8 mouse cellular contexts compared by ENCODE assay signal in the genomic region with DNA sequence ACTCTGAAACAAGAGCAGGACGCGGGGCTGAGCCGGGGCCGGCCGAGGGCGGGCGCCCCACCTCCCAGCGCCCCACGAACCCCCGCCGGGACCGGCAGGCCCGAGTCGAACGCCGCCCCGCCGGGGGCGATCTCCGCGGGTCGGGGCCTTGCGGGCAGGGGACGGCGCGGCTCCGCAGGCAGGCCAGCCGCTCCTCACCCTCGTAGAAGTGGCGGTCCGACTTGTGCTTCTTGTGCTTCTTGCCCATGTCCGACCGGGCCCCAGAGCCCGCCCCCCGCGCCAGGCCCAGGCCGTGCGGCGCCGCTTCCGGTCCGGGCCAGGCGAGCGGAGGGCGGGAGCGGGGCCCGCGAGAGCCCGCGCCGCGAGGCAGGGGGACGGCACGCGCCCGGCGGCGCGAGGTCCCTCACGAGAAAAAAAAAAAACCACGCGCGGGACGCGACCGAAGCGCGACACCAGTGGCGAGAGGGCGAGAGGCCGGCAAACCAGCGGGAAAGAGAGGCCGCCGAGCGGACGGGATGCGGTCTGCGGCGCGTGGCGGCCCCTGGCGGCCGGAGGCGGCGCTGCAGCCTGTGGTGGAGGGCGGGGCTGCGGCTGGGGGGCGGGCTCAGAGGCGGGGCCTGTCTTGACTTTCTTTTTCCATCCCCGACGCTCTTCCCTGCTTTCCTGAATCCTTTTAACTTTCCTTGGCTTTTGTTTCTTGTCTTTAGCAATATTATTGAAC. TPM values are rescaled to one million over a fixed set of nuclear protein-coding genes. Genes with fewer than 3 reads are reported as not detected.
DNase-seq lines count a peak whose midpoint lies in the region; ATAC-seq lines count a peak whose summit lies in the region.

Gene Brd7, minus strand, starts transcription at position 487 of the 721 bp plus-strand sequence.

- peaks cover 34% of the 10 kb centered on the region for H3K36me3 ChIP-seq in forebrain, embryonic 10.5 days (replicated peaks)
- H3K36me3 ChIP-seq in heart, embryonic 14.5 days (ENCODE audit: control insufficient read depth, insufficient read depth, low read length), result peaks cover 27% of the 10 kb centered on the region
- H3K36me3 ChIP-seq in liver, embryonic 13.5 days, result peaks cover 28% of the 10 kb centered on the region
- H3K36me3 ChIP-seq in stomach, embryonic 14.5 days (ENCODE audit: control insufficient read depth, insufficient read depth, low read length), result peaks cover 23% of the 10 kb centered on the region

- peak within 1 kb of the TSS; percentile 99 for H3K9ac ChIP-seq in heart, embryonic 14.5 days (ENCODE audit: low read length)
- peak within 1 kb of the TSS; percentile 98 for H3K9ac ChIP-seq in liver, embryonic 13.5 days
- peak within 1 kb of the TSS; percentile 95 for H3K9ac ChIP-seq in stomach, embryonic 14.5 days (replicated peaks; ENCODE audit: low read depth, low read length)

- peak within 1 kb of the TSS; percentile 89 for H3K4me3 ChIP-seq in forebrain, embryonic 10.5 days
- H3K4me3 ChIP-seq in heart, embryonic 14.5 days (ENCODE audit: control insufficient read depth in 1 of 2, insufficient read depth in 1 of 2, low read depth in 1 of 2, low read length in 2 of 2), result peak within 1 kb of the TSS; percentile 92 to 99
- peak within 1 kb of the TSS; percentile 97 for H3K4me3 ChIP-seq in liver, embryonic 13.5 days (replicated peaks)
- peak within 1 kb of the TSS; percentile 96 for H3K4me3 ChIP-seq in stomach, embryonic 14.5 days (ENCODE audit: low read depth, low read length)

- peak; percentile 81 for ATAC-seq in CD4-positive, CD25-positive, alpha-beta regulatory T cell, adult 4 months
- ATAC-seq in heart, embryonic 14.5 days (ENCODE audit: insufficient number of reproducible peaks, insufficient read depth, low FRiP score, low read depth), result peak; percentile 85
- ATAC-seq in liver, embryonic 13.5 days (ENCODE audit: low read depth), result peak; percentile 78
- peak; percentile 86 for ATAC-seq in stomach, embryonic 14.5 days (ENCODE audit: insufficient number of reproducible peaks, insufficient read depth, low FRiP score, low read depth)

- WGBS in forebrain, embryonic 10.5 days, result under 1% methylated on average over 91 of the region's 91 CpGs
- under 1% methylated on average over 88 of the region's 91 CpGs for WGBS in heart, embryonic 14.5 days
- WGBS in liver, embryonic 13.5 days (ENCODE audit: insufficient replicate concordance), result 1% methylated on average over 88 of the region's 91 CpGs
- WGBS in stomach, embryonic 14.5 days, result under 1% methylated on average over 88 of the region's 91 CpGs

- H3K4me2 ChIP-seq in heart, embryonic 14.5 days (ENCODE audit: low read length), result peak within 1 kb of the TSS; percentile 92
- peak within 1 kb of the TSS; percentile 88 for H3K4me2 ChIP-seq in liver, embryonic 13.5 days
- H3K4me2 ChIP-seq in stomach, embryonic 14.5 days (replicated peaks; ENCODE audit: low read depth, low read length), result peak within 1 kb of the TSS; percentile 93

- peak; percentile 67 for DNase-seq in c-Kit-negative CD71-positive TER-119-positive erythroid progenitor cells, embryonic 14.5 days (ENCODE audit: low read depth, low spot score)
- peak; percentile 80 for DNase-seq in forebrain, embryonic 10.5 days (ENCODE audit: extremely low spot score, low spot score)
- peak; percentile 92 for DNase-seq in kidney, postnatal 14 days
- DNase-seq in liver, embryonic 13.5 days, result peak; percentile 51
- peak; percentile 74 to 83 for DNase-seq in natural killer cell, adult 2 months (ENCODE audit: low spot score in 2 of 2)

- H3K9me3 ChIP-seq in forebrain, embryonic 10.5 days, result peaks cover 9% of the 10 kb centered on the region
- H3K9me3 ChIP-seq in heart, embryonic 14.5 days (ENCODE audit: control insufficient read depth, low read length), result no peaks in the 10 kb centered on the region
- no peaks in the 10 kb centered on the region for H3K9me3 ChIP-seq in liver, embryonic 13.5 days (replicated peaks)
- H3K9me3 ChIP-seq in stomach, embryonic 14.5 days (ENCODE audit: control insufficient read depth, low read depth, low read length), result no peaks in the 10 kb centered on the region

- H3K27ac ChIP-seq in forebrain, embryonic 10.5 days, result peak within 1 kb of the TSS; percentile 98
- H3K27ac ChIP-seq in heart, embryonic 14.5 days (replicated peaks in 1 of 2; ENCODE audit: control insufficient read depth in 1 of 2, insufficient read depth in 1 of 2, low read depth in 2 of 2, low read length in 2 of 2), result peak within 1 kb of the TSS; percentile 85 to 90
- H3K27ac ChIP-seq in liver, embryonic 13.5 days, result peak within 1 kb of the TSS; percentile 87
- H3K27ac ChIP-seq in stomach, embryonic 14.5 days (ENCODE audit: low read length), result peak within 1 kb of the TSS; percentile 82

- H3K4me1 ChIP-seq in forebrain, embryonic 10.5 days, result peaks cover 23% of the 10 kb centered on the region
- peaks cover 4 to 20% of the 10 kb centered on the region in 2 experiments for H3K4me1 ChIP-seq in heart, embryonic 14.5 days (ENCODE audit: control insufficient read depth in 2 of 2, insufficient read depth in 2 of 2, low read length in 2 of 2)
- peaks cover 38% of the 10 kb centered on the region for H3K4me1 ChIP-seq in liver, embryonic 13.5 days (replicated peaks)
- peaks cover 13% of the 10 kb centered on the region for H3K4me1 ChIP-seq in stomach, embryonic 14.5 days (ENCODE audit: control insufficient read depth, insufficient read depth, low read length)

- peaks cover 15% of the 10 kb centered on the region; the same call in 1 of the 2 replicates for H3K27me3 ChIP-seq in forebrain, embryonic 10.5 days (ENCODE audit: poor library complexity, severe bottlenecking)
- no peaks in the 10 kb centered on the region for H3K27me3 ChIP-seq in heart, embryonic 14.5 days (ENCODE audit: control insufficient read depth, insufficient read depth, low read length)
- H3K27me3 ChIP-seq in liver, embryonic 13.5 days, result no peaks in the 10 kb centered on the region
- H3K27me3 ChIP-seq in stomach, embryonic 14.5 days (ENCODE audit: control insufficient read depth, insufficient read depth, low read length), result no peaks in the 10 kb centered on the region

RNA-seq across cellular contexts. Expression of gene Brd7, which starts in this region (rescaled TPM):
- polyA plus RNA-seq in CD4-positive, CD25-positive, alpha-beta regulatory T cell, adult 4 months (2017; shearing (Covaris generic)), result 10 to 100 TPM; 52.6 to 52.9 TPM
- 78.7 and 87.8 TPM in 2 replicates for polyA plus RNA-seq in forebrain, embryonic 10.5 days (2016; fragmentation: Nextera tagmentation; extraction: Ambion mirVana)
- 84.0 and 89.3 TPM in 2 replicates for polyA plus RNA-seq in heart, embryonic 14.5 days (2014; fragmentation: Nextera tagmentation; extraction: Ambion mirVana)
- 46.1 and 49.3 TPM in 2 replicates for polyA plus RNA-seq in liver, embryonic 13.5 days (2015; fragmentation: Nextera tagmentation; extraction: Ambion mirVana)
- 66.1 and 66.5 TPM in 2 replicates for polyA plus RNA-seq in stomach, embryonic 14.5 days (2014; fragmentation: Nextera tagmentation; extraction: Ambion mirVana)

Comparison
In these comparisons a context has a peak if more than half of its experiments do, and no peak if none do; other contexts are left out.
1. Peak in every context shown above with its lines: DNase-seq, ATAC-seq, H3K4me3 ChIP-seq and H3K27ac ChIP-seq.